Mouse (Mus musculus): Measurements from ENCODE around the gene Calml4. TPM values are rescaled to one million over a fixed set of nuclear protein-coding genes. Genes with fewer than 3 reads are reported as not detected.

Calml4 gene
- total and polyA plus RNA-seq, 2 experiments, result 1.8 to 3.4 TPM

- DNase-seq (ENCODE audit: extremely low read depth, low read depth, low spot score), result peak; percentile 85
- no peaks in the 10 kb centered on the region for H3K27me3 ChIP-seq (ENCODE audit: control insufficient read depth, insufficient read depth, low read length)
- peak overlapping the region; percentile 87 for H3K9ac ChIP-seq (ENCODE audit: low read depth, low read length)
- H3K27ac ChIP-seq (replicated peaks; ENCODE audit: insufficient read depth, low read depth, low read length), result peak overlapping the region; percentile 30; the same call in 1 of the 2 replicates
- peaks cover 2% of the 10 kb centered on the region for H3K4me1 ChIP-seq (ENCODE audit: control insufficient read depth, insufficient read depth, low read length)
- no peak for TF ChIP-seq CTCF (IDR thresholded peaks at IDR 0.05; ENCODE audit: low read depth, low read length)
- TF ChIP-seq POLR2A (IDR thresholded peaks at IDR 0.05; ENCODE audit: extremely low read depth, insufficient read depth, low read length), result no peak
- peak overlapping the region; percentile 65 for H3K4me3 ChIP-seq (ENCODE audit: insufficient read depth, low read depth, low read length)
- WGBS, result 10% methylated on average over 14 of the region's 14 CpGs
- no peaks in the 10 kb centered on the region for H3K36me3 ChIP-seq (ENCODE audit: control insufficient read depth, insufficient read depth, low read length)
- H3K79me2 ChIP-seq (ENCODE audit: control insufficient read depth, insufficient read depth, low read length), result no peaks in the 10 kb centered on the region
Measured at GRCm38 (mm10) chr9:62839172-62839770, 18.6 kb upstream of the Calml4 start.

- H3K9ac ChIP-seq (ENCODE audit: low read depth, low read length), result no peak overlapping the region
- DNase-seq (ENCODE audit: extremely low read depth, low read depth, low spot score), result no peak
- H3K4me3 ChIP-seq (ENCODE audit: insufficient read depth, low read depth, low read length), result no peak overlapping the region
- H3K4me1 ChIP-seq (ENCODE audit: control insufficient read depth, insufficient read depth, low read length), result peaks cover 2% of the 10 kb centered on the region
- no peaks in the 10 kb centered on the region for H3K36me3 ChIP-seq (ENCODE audit: control insufficient read depth, insufficient read depth, low read length)
- H3K27me3 ChIP-seq (ENCODE audit: control insufficient read depth, insufficient read depth, low read length), result no peaks in the 10 kb centered on the region
- no peak for TF ChIP-seq POLR2A (IDR thresholded peaks at IDR 0.05; ENCODE audit: extremely low read depth, insufficient read depth, low read length)
- H3K27ac ChIP-seq (replicated peaks; ENCODE audit: insufficient read depth, low read depth, low read length), result no peak overlapping the region
- 90% methylated on average over 10 of the region's 10 CpGs for WGBS
- H3K79me2 ChIP-seq (ENCODE audit: control insufficient read depth, insufficient read depth, low read length), result no peaks in the 10 kb centered on the region
Measured at GRCm38 (mm10) chr9:62843356-62844024, 14.4 kb upstream of the Calml4 start.

- Histone ChIP-seq H3K27ac (replicated peaks; ENCODE audit: insufficient read depth, low read depth, low read length) (no peak overlapping the region), H3K4me1 (ENCODE audit: control insufficient read depth, insufficient read depth, low read length) (peaks cover under 1% of the 10 kb centered on the region), H3K36me3 (ENCODE audit: control insufficient read depth, insufficient read depth, low read length) (no peaks in the 10 kb centered on the region), H3K27me3 (ENCODE audit: control insufficient read depth, insufficient read depth, low read length) (no peaks in the 10 kb centered on the region), H3K79me2 (ENCODE audit: control insufficient read depth, insufficient read depth, low read length) (no peaks in the 10 kb centered on the region), H3K4me3 (ENCODE audit: insufficient read depth, low read depth, low read length) (no peak overlapping the region), H3K9ac (ENCODE audit: low read depth, low read length) (no peak overlapping the region)
- DNase-seq (ENCODE audit: extremely low read depth, low read depth, low spot score), result peak; percentile 31
- TF ChIP-seq POLR2A (IDR thresholded peaks at IDR 0.05; ENCODE audit: extremely low read depth, insufficient read depth, low read length), result no peak
- WGBS, result 69% methylated on average over 5 of the region's 5 CpGs
Measured at GRCm38 (mm10) chr9:62844461-62844860, 13.4 kb upstream of the Calml4 start.

- Histone ChIP-seq H3K27me3 (ENCODE audit: control insufficient read depth, insufficient read depth, low read length) (no peaks in the 10 kb centered on the region), H3K79me2 (ENCODE audit: control insufficient read depth, insufficient read depth, low read length) (no peaks in the 10 kb centered on the region), H3K4me1 (ENCODE audit: control insufficient read depth, insufficient read depth, low read length) (no peaks in the 10 kb centered on the region), H3K9ac (ENCODE audit: low read depth, low read length) (no peak overlapping the region), H3K36me3 (ENCODE audit: control insufficient read depth, insufficient read depth, low read length) (no peaks in the 10 kb centered on the region), H3K27ac (replicated peaks; ENCODE audit: insufficient read depth, low read depth, low read length) (no peak overlapping the region), H3K4me3 (ENCODE audit: insufficient read depth, low read depth, low read length) (no peak overlapping the region)
- DNase-seq (ENCODE audit: extremely low read depth, low read depth, low spot score), result peak; percentile 45
- TF ChIP-seq POLR2A (IDR thresholded peaks at IDR 0.05; ENCODE audit: extremely low read depth, insufficient read depth, low read length) (no peak), CTCF (IDR thresholded peaks at IDR 0.05; ENCODE audit: low read depth, low read length) (peak; percentile 98)
- WGBS, result 0% methylated on average over 3 of the region's 3 CpGs
Measured at GRCm38 (mm10) chr9:62847694-62848093, 10.2 kb upstream of the Calml4 start.

GRCm38 (mm10) chr9:62848641-62849040 is 9.2 kb upstream of the Calml4 start:
- TF ChIP-seq CTCF (IDR thresholded peaks at IDR 0.05; ENCODE audit: low read depth, low read length) (no peak), POLR2A (IDR thresholded peaks at IDR 0.05; ENCODE audit: extremely low read depth, insufficient read depth, low read length) (no peak)
- no peaks in the 10 kb centered on the region for H3K27me3 ChIP-seq (ENCODE audit: control insufficient read depth, insufficient read depth, low read length)
- no peak overlapping the region for H3K27ac ChIP-seq (replicated peaks; ENCODE audit: insufficient read depth, low read depth, low read length)
- H3K36me3 ChIP-seq (ENCODE audit: control insufficient read depth, insufficient read depth, low read length), result no peaks in the 10 kb centered on the region
- DNase-seq (ENCODE audit: extremely low read depth, low read depth, low spot score), result no peak
- H3K79me2 ChIP-seq (ENCODE audit: control insufficient read depth, insufficient read depth, low read length), result no peaks in the 10 kb centered on the region
- H3K9ac ChIP-seq (ENCODE audit: low read depth, low read length), result no peak overlapping the region
- WGBS, result 98% methylated on average over 3 of the region's 3 CpGs
- H3K4me1 ChIP-seq (ENCODE audit: control insufficient read depth, insufficient read depth, low read length), result no peaks in the 10 kb centered on the region
- no peak overlapping the region for H3K4me3 ChIP-seq (ENCODE audit: insufficient read depth, low read depth, low read length)

- DNase-seq (ENCODE audit: extremely low read depth, low read depth, low spot score), result no peak
- Histone ChIP-seq H3K27ac (replicated peaks; ENCODE audit: insufficient read depth, low read depth, low read length) (no peak overlapping the region), H3K4me3 (ENCODE audit: insufficient read depth, low read depth, low read length) (no peak overlapping the region), H3K79me2 (ENCODE audit: control insufficient read depth, insufficient read depth, low read length) (no peaks in the 10 kb centered on the region), H3K27me3 (ENCODE audit: control insufficient read depth, insufficient read depth, low read length) (no peaks in the 10 kb centered on the region), H3K9ac (ENCODE audit: low read depth, low read length) (no peak overlapping the region), H3K36me3 (ENCODE audit: control insufficient read depth, insufficient read depth, low read length) (no peaks in the 10 kb centered on the region), H3K4me1 (ENCODE audit: control insufficient read depth, insufficient read depth, low read length) (no peaks in the 10 kb centered on the region)
- WGBS, result 100% methylated on average over 2 of the region's 2 CpGs
- TF ChIP-seq CTCF (IDR thresholded peaks at IDR 0.05; ENCODE audit: low read depth, low read length), result no peak
- no peak for TF ChIP-seq POLR2A (IDR thresholded peaks at IDR 0.05; ENCODE audit: extremely low read depth, insufficient read depth, low read length)
Measured at GRCm38 (mm10) chr9:62851571-62851970, 6.3 kb upstream of the Calml4 start.

Data from liver, adult 2 months (tissue).